8 mouse cellular contexts compared by ENCODE assay signal in genomic region chr3:87987633-87988032, GRCm38 (mm10). TPM values are rescaled to one million over a fixed set of nuclear protein-coding genes. Genes with fewer than 3 reads are reported as not detected.
DNase-seq lines count a peak whose midpoint lies in the region; ATAC-seq and TF ChIP-seq lines count a peak whose summit lies in the region.

No protein-coding gene starts in this region.

- TF ChIP-seq CTCF in cortical plate, adult 2 months (IDR thresholded peaks at IDR 0.05; ENCODE audit: extremely low read depth, insufficient read depth, low read length) = no peak
- TF ChIP-seq CTCF in liver, postnatal 0 days (IDR thresholded peaks at IDR 0.05; ENCODE audit: low read depth) = no peak; the same call in 1 of the 2 replicates

- no peak for TF ChIP-seq EP300 in liver, postnatal 0 days (IDR thresholded peaks at IDR 0.05; ENCODE audit: low read depth)

- H3K4me1 ChIP-seq in cortical plate, adult 2 months (ENCODE audit: control insufficient read depth, insufficient read depth, low read length) = no peaks in the 10 kb centered on the region
- H3K4me1 ChIP-seq in hindbrain, embryonic 12.5 days = peaks cover 54% of the 10 kb centered on the region
- peaks cover 22% of the 10 kb centered on the region for H3K4me1 ChIP-seq in liver, postnatal 0 days (ENCODE audit: insufficient read depth)

- peak; percentile 68 for ATAC-seq in hindbrain, embryonic 12.5 days (ENCODE audit: low FRiP score)
- no peak for ATAC-seq in liver, postnatal 0 days

- peaks cover 39% of the 10 kb centered on the region for H3K27me3 ChIP-seq in hindbrain, embryonic 12.5 days
- peaks cover 27% of the 10 kb centered on the region for H3K27me3 ChIP-seq in liver, postnatal 0 days (ENCODE audit: insufficient read depth, low read length)

- peak overlapping the region; percentile 72 for H3K4me2 ChIP-seq in hindbrain, embryonic 12.5 days (replicated peaks)
- H3K4me2 ChIP-seq in liver, postnatal 0 days (ENCODE audit: low read depth, low read length) = peak overlapping the region; percentile 68

- H3K9ac ChIP-seq in hindbrain, embryonic 12.5 days = peak overlapping the region; percentile 52
- no peak overlapping the region for H3K9ac ChIP-seq in liver, postnatal 0 days (replicated peaks)

- peak overlapping the region; percentile 9; the same call in 1 of the 2 replicates for H3K4me3 ChIP-seq in cortical plate, adult 2 months (ENCODE audit: insufficient read depth, low read length)
- H3K4me3 ChIP-seq in hindbrain, embryonic 12.5 days = peak overlapping the region; percentile 35
- peak overlapping the region; percentile 21 for H3K4me3 ChIP-seq in liver, postnatal 0 days (ENCODE audit: low read depth, low read length)

- intact Hi-C loops in left cerebral cortex, postnatal 4 days (cut with DNase I) = loop anchor here (2.0 kb wide), 1 partner anchor 17 kb away; the partner anchor contains the start of gene Nes

- peak; percentile 59 for DNase-seq in left cerebral cortex, postnatal 4 days
- DNase-seq in left cerebral cortex, adult 11 months (ENCODE audit: low spot score) = no peak
- peak; percentile 35 for DNase-seq in liver, postnatal 0 days
- DNase-seq in retina, postnatal 1 day = peak; percentile 94
- no peak for DNase-seq in gastrocnemius, adult 8-10 months (ENCODE audit: low spot score in 2 of 2)
- DNase-seq in ovary, adult 18-20 months (ENCODE audit: low spot score) = no peak

- TF ChIP-seq POLR2A in cortical plate, adult 2 months (IDR thresholded peaks at IDR 0.05; ENCODE audit: extremely low read depth, insufficient read depth, low read length) = no peak

- no peak overlapping the region for H3K27ac ChIP-seq in cortical plate, adult 2 months (ENCODE audit: insufficient read depth, low read length)
- peak overlapping the region; percentile 19; the same call in 1 of the 2 replicates for H3K27ac ChIP-seq in hindbrain, embryonic 12.5 days
- no peak overlapping the region for H3K27ac ChIP-seq in liver, postnatal 0 days (ENCODE audit: low read depth)

- H3K36me3 ChIP-seq in hindbrain, embryonic 12.5 days = no peaks in the 10 kb centered on the region
- no peaks in the 10 kb centered on the region for H3K36me3 ChIP-seq in liver, postnatal 0 days (replicated peaks; ENCODE audit: insufficient read depth, low read length)

- under 1% methylated on average over 15 of the region's 15 CpGs for WGBS in hindbrain, embryonic 12.5 days
- under 1% methylated on average over 15 of the region's 15 CpGs for WGBS in liver, postnatal 0 days (ENCODE audit: insufficient replicate concordance)

- no peaks in the 10 kb centered on the region for H3K9me3 ChIP-seq in hindbrain, embryonic 12.5 days (replicated peaks)
- no peaks in the 10 kb centered on the region for H3K9me3 ChIP-seq in liver, postnatal 0 days (ENCODE audit: low read length)

RNA-seq across cellular contexts. Expression of gene Bcan, which starts 12.4 kb away (rescaled TPM):
- total RNA-seq in left cerebral cortex, postnatal 4 days (2021) = 100 to 1,000 TPM; 183 to 192 TPM
- polyA plus RNA-seq in cortical plate, adult 2 months (2012; rRNA removed) = 378 and 380 TPM in 2 replicates
- polyA plus RNA-seq in hindbrain, embryonic 12.5 days (2016; fragmentation: Nextera tagmentation; extraction: Ambion mirVana) = 1.7 and 1.9 TPM in 2 replicates
- polyA plus RNA-seq in liver, postnatal 0 days (2015; fragmentation: Nextera tagmentation; extraction: Ambion mirVana) = 0.05 TPM in 1 of 2 replicates, not detected in the other
- under 1 TPM in 1 of 4 experiments, not detected in 3; 0.15 TPM for total RNA-seq in gastrocnemius, adult 8-10 months (2022)

RNA-seq across cellular contexts. Expression of gene Nes, which starts 16.8 kb away (rescaled TPM):
- total RNA-seq in left cerebral cortex, postnatal 4 days (2021) = 10 to 100 TPM; 25.8 to 25.9 TPM
- polyA plus RNA-seq in cortical plate, adult 2 months (2012; rRNA removed) = 3.1 and 3.6 TPM in 2 replicates
- polyA plus RNA-seq in hindbrain, embryonic 12.5 days (2016; fragmentation: Nextera tagmentation; extraction: Ambion mirVana) = 136 and 153 TPM in 2 replicates
- 0.83 and 0.95 TPM in 2 replicates for polyA plus RNA-seq in liver, postnatal 0 days (2015; fragmentation: Nextera tagmentation; extraction: Ambion mirVana)
- total RNA-seq in gastrocnemius, adult 8-10 months (2022) = 10 to 100 TPM in 2 of 4 experiments, 1 to 10 TPM in 2; 8.7 to 18.0 (median 12.0) TPM

RNA-seq across cellular contexts. Expression of gene Crabp2, which starts 39.2 kb away (rescaled TPM):
- 1 to 10 TPM; 6.9 to 8.2 TPM for total RNA-seq in left cerebral cortex, postnatal 4 days (2021)
- polyA plus RNA-seq in cortical plate, adult 2 months (2012; rRNA removed) = 5.2 and 6.2 TPM in 2 replicates
- polyA plus RNA-seq in hindbrain, embryonic 12.5 days (2016; fragmentation: Nextera tagmentation; extraction: Ambion mirVana) = 384 and 396 TPM in 2 replicates
- polyA plus RNA-seq in liver, postnatal 0 days (2015; fragmentation: Nextera tagmentation; extraction: Ambion mirVana) = not detected in 2 replicates
- not detected for total RNA-seq in gastrocnemius, adult 8-10 months (2022)

RNA-seq across cellular contexts. Expression of gene Hapln2, which starts 39.8 kb away (rescaled TPM):
- total RNA-seq in left cerebral cortex, postnatal 4 days (2021) = under 1 TPM; 0.40 to 0.46 TPM
- 38.5 and 52.4 TPM in 2 replicates for polyA plus RNA-seq in cortical plate, adult 2 months (2012; rRNA removed)
- 0.30 and 0.33 TPM in 2 replicates for polyA plus RNA-seq in hindbrain, embryonic 12.5 days (2016; fragmentation: Nextera tagmentation; extraction: Ambion mirVana)
- not detected in 2 replicates for polyA plus RNA-seq in liver, postnatal 0 days (2015; fragmentation: Nextera tagmentation; extraction: Ambion mirVana)
- total RNA-seq in gastrocnemius, adult 8-10 months (2022) = under 1 TPM in 1 of 4 experiments, not detected in 3; 0.11 TPM

RNA-seq across cellular contexts. Expression of gene Gpatch4, which starts 55.3 kb away (rescaled TPM):
- total RNA-seq in left cerebral cortex, postnatal 4 days (2021) = 10 to 100 TPM; 26.5 to 30.6 TPM
- polyA plus RNA-seq in cortical plate, adult 2 months (2012; rRNA removed) = 14.1 and 14.3 TPM in 2 replicates
- 28.0 and 28.3 TPM in 2 replicates for polyA plus RNA-seq in hindbrain, embryonic 12.5 days (2016; fragmentation: Nextera tagmentation; extraction: Ambion mirVana)
- 13.1 and 14.3 TPM in 2 replicates for polyA plus RNA-seq in liver, postnatal 0 days (2015; fragmentation: Nextera tagmentation; extraction: Ambion mirVana)
- 10 to 100 TPM; 24.2 to 30.2 (median 25.5) TPM for total RNA-seq in gastrocnemius, adult 8-10 months (2022)

Comparison
In these comparisons a context has a peak if more than half of its experiments do, and no peak if none do; other contexts are left out.
1. DNase-seq: peak in left cerebral cortex, postnatal 4 days (single experiment), liver, postnatal 0 days (single experiment) and retina, postnatal 1 day (single experiment); none in left cerebral cortex, adult 11 months (single experiment), gastrocnemius, adult 8-10 months (0 of 2) and ovary, adult 18-20 months (single experiment).
2. RNA of gene Bcan, which starts 12.4 kb away (polyA plus RNA-seq): 378 to 380 TPM in cortical plate, adult 2 months; 1.7 to 1.9 TPM in hindbrain, embryonic 12.5 days and 0.05 TPM in liver, postnatal 0 days; every median in the first group is over 100 times any median in the second.
3. RNA of gene Nes, which starts 16.8 kb away (polyA plus RNA-seq): 136 to 153 TPM in hindbrain, embryonic 12.5 days; 3.1 to 3.6 TPM in cortical plate, adult 2 months and 0.83 to 0.95 TPM in liver, postnatal 0 days; every median in the first group is over 10 times any median in the second.
4. RNA of gene Crabp2, which starts 39.2 kb away (polyA plus RNA-seq): 384 to 396 TPM in hindbrain, embryonic 12.5 days; 5.2 to 6.2 TPM in cortical plate, adult 2 months and not detected in liver, postnatal 0 days; every median in the first group is over 10 times any median in the second.
5. Peak in every context shown above with its lines, with median percentiles within 50 percentile points of each other: H3K4me3 ChIP-seq.